Mouse (Mus musculus) G1E (cell line): ENCODE measurements at regions not wholly inside any gene's neighbourhood (a gene's known extent, or its start where the extent isn't known, plus 50 kb on each side); places are given as distances from the start of the nearest gene placed in this dataset.

Experiments used
- CTCF ChIP-seq: IDR thresholded peaks from 2 replicates; pipeline ENCODE4 v1.5.1; 2012; ENCODE audit warnings: low read depth, low read length, inconsistent platforms, mixed read lengths
- GATA1 ChIP-seq: IDR thresholded peaks from 2 replicates; pipeline ENCODE4 v1.6.1; 2012; ENCODE audit warnings: borderline replicate concordance, low read length, inconsistent platforms, mixed read lengths
- POLR2AphosphoS5 ChIP-seq: IDR thresholded peaks from 2 replicates; pipeline ENCODE4 v1.6.1; 2012; ENCODE audit warnings: low read depth, low read length, inconsistent platforms; ENCODE audit not compliant: insufficient replicate concordance
- TAL1 ChIP-seq: conservative IDR thresholded peaks from 2 replicates; pipeline ENCODE4 v1.6.1; 2012; ENCODE audit warnings: low read depth, low read length, inconsistent platforms, mixed read lengths

GRCm38 (mm10) chr15:5512546-5512945, 268.6 kb upstream of the Ptger4 start:
- no peak for TF ChIP-seq CTCF
- no peak for TF ChIP-seq GATA1
- no peak for TF ChIP-seq TAL1
- no peak for TF ChIP-seq POLR2AphosphoS5
